Mouse (Mus musculus): ENCODE data around the gene Dnajb4. TPM values are rescaled to one million over a fixed set of nuclear protein-coding genes. Genes with fewer than 3 reads are reported as not detected.

The Dnajb4 gene
- polyA plus RNA-seq, 1 experiment from 2014 or later: 25.5 TPM

DNA sequence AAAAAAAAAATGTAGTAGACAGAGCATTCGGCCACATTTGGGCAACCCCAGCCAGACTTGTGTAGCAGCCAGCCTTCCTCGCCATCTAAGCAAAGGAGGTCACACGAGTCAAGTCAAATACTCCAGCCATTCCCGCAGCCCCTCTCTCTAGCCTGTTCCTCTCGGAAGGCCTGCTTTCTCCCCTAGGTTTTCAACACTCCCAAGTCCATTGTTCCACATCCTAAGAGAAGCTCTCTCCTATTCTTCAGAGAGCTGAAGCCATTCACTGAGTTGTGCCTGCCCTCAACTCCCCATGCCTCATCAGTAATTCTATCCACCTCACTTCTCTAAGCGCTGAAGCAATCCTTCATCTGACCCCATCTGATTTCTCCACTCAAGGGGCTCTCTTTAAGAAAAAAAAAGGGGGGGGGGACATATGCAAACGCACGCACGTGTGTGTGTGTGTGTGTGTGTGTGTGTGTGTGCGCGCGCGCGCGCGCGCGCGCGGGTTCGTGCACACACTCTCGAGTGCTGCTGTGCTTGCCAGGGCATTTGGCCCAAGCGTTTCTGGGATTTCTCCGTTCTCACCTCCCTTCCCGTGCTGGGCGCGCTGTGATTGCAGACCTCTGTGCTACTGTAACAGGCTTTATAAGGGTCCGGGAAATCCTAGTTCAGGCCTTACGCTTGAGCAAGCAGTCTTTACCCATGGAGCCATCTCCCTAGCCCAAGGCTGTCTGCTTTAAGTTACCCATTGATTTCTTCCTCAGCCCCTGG lies 43.2 kb downstream of the Dnajb4 start:
- Histone ChIP-seq H3K27me3 (replicated peaks) (no peaks in the 10 kb centered on the region), H3K4me2 (replicated peaks) (peak overlapping the region; percentile 72), H3K27ac (no peak overlapping the region), H3K4me3 (replicated peaks) (no peak overlapping the region), H3K4me1 (replicated peaks) (peaks cover 15% of the 10 kb centered on the region), H3K36me3 (no peaks in the 10 kb centered on the region), H3K9me3 (no peaks in the 10 kb centered on the region), H3K9ac (no peak overlapping the region)
- ATAC-seq: no peak
- 29% methylated on average over 29 of the region's 29 CpGs for WGBS

DNA sequence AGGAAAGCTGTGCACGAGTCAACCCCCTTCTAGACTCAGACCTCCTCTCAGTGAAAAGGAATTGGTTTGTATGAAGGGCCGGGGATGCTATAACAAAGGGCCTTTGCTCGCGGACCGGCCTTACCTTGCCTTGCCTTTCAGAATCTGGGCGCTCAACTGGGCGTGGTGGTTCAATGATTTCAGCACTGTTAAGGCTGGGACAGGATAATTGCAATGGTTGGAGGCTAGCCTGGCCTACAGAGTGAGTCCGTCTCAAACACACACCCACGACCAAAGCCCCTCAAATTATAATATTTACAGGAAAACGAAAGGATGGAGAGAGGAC lies 44.0 kb downstream of the Dnajb4 start, which contains the start of gene Gipc2:
Gene Gipc2, minus strand, starts transcription at position 132 of the 325 bp plus-strand sequence.
- peak within 1 kb of the TSS; percentile 49 for H3K4me3 ChIP-seq (replicated peaks)
- H3K9me3 ChIP-seq: no peaks in the 10 kb centered on the region
- no peaks in the 10 kb centered on the region for H3K36me3 ChIP-seq
- peak within 1 kb of the TSS; percentile 72 for H3K4me2 ChIP-seq (replicated peaks)
- H3K9ac ChIP-seq: peak within 1 kb of the TSS; percentile 50
- H3K27me3 ChIP-seq (replicated peaks): no peaks in the 10 kb centered on the region
- peaks cover 16% of the 10 kb centered on the region; the same call in 1 of the 2 replicates for H3K4me1 ChIP-seq (replicated peaks)
- ATAC-seq: peak; percentile 59
- 13% methylated on average over 10 of the region's 10 CpGs for WGBS
- peak within 1 kb of the TSS; percentile 84 for H3K27ac ChIP-seq

DNA sequence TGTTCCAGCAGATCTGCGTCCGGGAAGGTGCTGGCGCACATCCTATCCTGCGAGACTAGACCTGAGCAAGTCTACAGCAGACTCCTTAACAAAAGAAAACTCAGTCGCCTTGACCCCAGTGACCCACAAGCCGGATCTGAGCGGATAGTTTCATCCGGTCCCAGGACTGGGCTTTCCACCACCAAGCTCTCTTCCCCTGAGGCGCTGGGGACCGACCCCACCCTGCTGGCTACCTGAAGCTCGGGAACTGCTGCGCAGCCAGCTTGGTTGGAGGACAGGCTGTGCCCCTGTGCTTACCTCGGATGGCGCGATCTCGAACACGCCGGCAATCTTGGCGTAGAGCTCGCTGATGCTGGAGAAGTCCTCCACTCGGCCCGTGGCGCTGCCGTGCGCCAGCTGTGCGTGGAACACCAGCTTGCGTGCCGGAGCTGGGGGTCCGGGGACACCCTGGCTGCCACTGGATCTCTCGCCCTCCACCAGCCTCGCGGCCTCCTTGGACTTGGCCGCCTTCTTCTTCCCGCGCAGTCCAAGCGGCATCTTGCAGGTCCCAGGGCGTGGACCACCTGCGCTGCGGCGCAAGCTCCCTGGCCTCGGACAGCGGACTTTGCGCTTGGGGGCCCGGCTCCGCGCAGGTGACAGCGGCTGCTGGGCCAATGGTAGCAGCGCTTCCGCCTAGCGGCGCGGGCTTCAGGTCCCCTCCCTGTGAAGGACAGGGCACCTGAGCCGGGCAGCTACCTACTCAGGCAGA lies 44.6 kb downstream of the Dnajb4 start:
- WGBS: 3% methylated on average over 53 of the region's 53 CpGs
- peak; percentile 93 for ATAC-seq
- Histone ChIP-seq H3K4me1 (replicated peaks) (peaks cover 15% of the 10 kb centered on the region; the same call in 1 of the 2 replicates), H3K4me2 (replicated peaks) (peak overlapping the region; percentile 72), H3K4me3 (replicated peaks) (peak overlapping the region; percentile 49), H3K27ac (peak overlapping the region; percentile 84), H3K27me3 (replicated peaks) (no peaks in the 10 kb centered on the region), H3K9ac (peak overlapping the region; percentile 50), H3K9me3 (no peaks in the 10 kb centered on the region), H3K36me3 (no peaks in the 10 kb centered on the region)

DNA sequence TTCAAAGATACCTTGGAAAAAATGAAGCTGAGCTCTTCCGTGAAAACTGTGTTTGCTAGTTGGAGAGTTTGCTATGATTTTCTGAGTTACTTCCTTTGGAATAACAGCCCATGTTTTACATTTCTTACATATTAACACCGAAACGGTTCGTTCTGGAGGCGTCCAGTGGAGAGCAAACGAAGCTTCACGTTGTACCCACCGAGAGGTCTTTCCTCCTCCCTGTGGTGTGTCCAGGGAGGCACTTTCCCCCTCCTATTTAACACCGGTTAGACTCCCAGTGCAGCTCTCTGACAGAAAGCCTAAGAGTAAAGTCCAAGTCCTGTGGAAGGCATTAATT lies 45.1 kb downstream of the Dnajb4 start:
- H3K27me3 ChIP-seq (replicated peaks): no peaks in the 10 kb centered on the region
- H3K27ac ChIP-seq: peak overlapping the region; percentile 84; the same call in 1 of the 2 replicates
- H3K9me3 ChIP-seq: no peaks in the 10 kb centered on the region
- H3K4me3 ChIP-seq (replicated peaks): peak overlapping the region; percentile 49
- no peaks in the 10 kb centered on the region for H3K36me3 ChIP-seq
- no peak; the same call in 1 of the 2 replicates for ATAC-seq
- H3K4me2 ChIP-seq (replicated peaks): peak overlapping the region; percentile 72
- 30% methylated on average over 9 of the region's 9 CpGs for WGBS
- peaks cover 15% of the 10 kb centered on the region; the same call in 1 of the 2 replicates for H3K4me1 ChIP-seq (replicated peaks)
- H3K9ac ChIP-seq: peak overlapping the region; percentile 50

DNA sequence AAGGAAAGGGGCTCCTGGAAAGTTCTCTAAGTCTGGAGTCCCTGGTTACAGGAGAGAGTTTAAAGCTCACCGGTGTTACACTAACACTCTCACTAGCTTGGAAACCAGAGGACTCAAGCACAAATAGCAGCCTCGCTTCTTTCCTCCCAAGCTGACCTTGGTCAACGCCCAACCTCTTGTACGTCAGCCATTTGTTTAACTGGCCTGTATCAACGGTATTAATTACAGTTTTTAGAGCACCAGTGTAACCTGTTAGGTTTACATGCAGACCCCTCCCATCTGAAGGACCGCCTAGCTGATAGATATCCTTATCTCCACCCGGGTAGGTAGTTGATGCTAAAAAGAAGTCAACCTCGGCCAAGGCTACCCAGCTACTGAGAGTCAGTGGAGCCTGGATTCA lies 46.8 kb downstream of the Dnajb4 start:
- Histone ChIP-seq H3K36me3 (no peaks in the 10 kb centered on the region), H3K27me3 (replicated peaks) (no peaks in the 10 kb centered on the region), H3K9me3 (no peaks in the 10 kb centered on the region), H3K4me2 (replicated peaks) (peak overlapping the region; percentile 22), H3K27ac (no peak overlapping the region), H3K9ac (no peak overlapping the region), H3K4me3 (replicated peaks) (no peak overlapping the region), H3K4me1 (replicated peaks) (peaks cover 12% of the 10 kb centered on the region; the same call in 1 of the 2 replicates)
- ATAC-seq: no peak
- WGBS: 64% methylated on average over 8 of the region's 8 CpGs

DNA sequence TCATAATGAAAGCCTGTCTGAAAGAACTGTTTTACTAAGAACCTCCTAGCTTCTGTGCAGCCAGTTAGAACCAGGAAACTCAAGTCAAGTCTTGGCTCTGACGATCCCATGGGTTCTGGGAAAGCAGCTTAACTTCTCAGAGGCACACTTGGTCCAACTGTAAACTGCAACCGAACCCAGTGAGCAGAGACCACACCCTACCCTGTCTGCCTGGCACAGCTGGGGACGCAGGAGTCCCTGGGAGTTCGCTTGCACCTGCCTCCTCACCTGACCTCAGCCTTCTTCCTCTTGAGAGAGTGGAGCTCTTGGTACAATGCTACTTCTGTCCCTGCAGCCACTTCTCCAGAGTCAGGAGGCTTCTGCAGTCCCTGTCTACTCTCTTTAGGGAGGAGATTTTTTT lies 49.5 kb downstream of the Dnajb4 start:
- ATAC-seq: peak; percentile 44; the same call in 1 of the 2 replicates

DNA sequence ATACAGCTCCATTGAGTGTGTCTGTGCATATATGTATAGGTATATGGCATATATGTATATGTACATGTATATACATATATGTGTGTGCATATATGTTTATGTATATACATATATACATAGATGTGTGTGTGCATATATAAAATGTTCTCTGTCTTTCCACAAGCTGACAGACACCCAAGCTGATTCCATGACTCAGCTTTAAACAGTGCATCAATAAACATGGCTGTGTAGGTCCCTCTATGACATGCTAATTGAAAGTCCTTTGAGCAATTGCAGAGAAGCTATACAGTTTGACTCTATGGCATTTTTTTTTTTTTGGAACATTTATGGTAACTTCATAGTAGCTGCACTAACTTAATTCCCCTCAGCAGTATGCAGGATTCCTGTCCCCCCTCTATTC lies 50.8 kb downstream of the Dnajb4 start:
- H3K4me2 ChIP-seq (replicated peaks): no peak overlapping the region
- no peaks in the 10 kb centered on the region for H3K36me3 ChIP-seq
- H3K27ac ChIP-seq: no peak overlapping the region
- ATAC-seq: no peak
- no peak overlapping the region for H3K9ac ChIP-seq
- no peak overlapping the region for H3K4me3 ChIP-seq (replicated peaks)
- H3K4me1 ChIP-seq (replicated peaks): 0 out of 2 replicates have a peak, but pooled peaks cover 8% of the 10 kb centered on the region
- no peaks in the 10 kb centered on the region for H3K27me3 ChIP-seq (replicated peaks)
- H3K9me3 ChIP-seq: no peaks in the 10 kb centered on the region

More for the DNA sequence above, 49.5 kb downstream of the Dnajb4 start:
- H3K4me2 ChIP-seq (replicated peaks): no peak overlapping the region
- H3K9me3 ChIP-seq: no peaks in the 10 kb centered on the region
- H3K36me3 ChIP-seq: no peaks in the 10 kb centered on the region
- H3K9ac ChIP-seq: no peak overlapping the region
- 48% methylated on average over 4 of the region's 4 CpGs for WGBS
- H3K27me3 ChIP-seq (replicated peaks): no peaks in the 10 kb centered on the region
- H3K4me3 ChIP-seq (replicated peaks): no peak overlapping the region
- H3K27ac ChIP-seq: no peak overlapping the region
- peaks cover 6% of the 10 kb centered on the region; the same call in 1 of the 2 replicates for H3K4me1 ChIP-seq (replicated peaks)

DNA sequence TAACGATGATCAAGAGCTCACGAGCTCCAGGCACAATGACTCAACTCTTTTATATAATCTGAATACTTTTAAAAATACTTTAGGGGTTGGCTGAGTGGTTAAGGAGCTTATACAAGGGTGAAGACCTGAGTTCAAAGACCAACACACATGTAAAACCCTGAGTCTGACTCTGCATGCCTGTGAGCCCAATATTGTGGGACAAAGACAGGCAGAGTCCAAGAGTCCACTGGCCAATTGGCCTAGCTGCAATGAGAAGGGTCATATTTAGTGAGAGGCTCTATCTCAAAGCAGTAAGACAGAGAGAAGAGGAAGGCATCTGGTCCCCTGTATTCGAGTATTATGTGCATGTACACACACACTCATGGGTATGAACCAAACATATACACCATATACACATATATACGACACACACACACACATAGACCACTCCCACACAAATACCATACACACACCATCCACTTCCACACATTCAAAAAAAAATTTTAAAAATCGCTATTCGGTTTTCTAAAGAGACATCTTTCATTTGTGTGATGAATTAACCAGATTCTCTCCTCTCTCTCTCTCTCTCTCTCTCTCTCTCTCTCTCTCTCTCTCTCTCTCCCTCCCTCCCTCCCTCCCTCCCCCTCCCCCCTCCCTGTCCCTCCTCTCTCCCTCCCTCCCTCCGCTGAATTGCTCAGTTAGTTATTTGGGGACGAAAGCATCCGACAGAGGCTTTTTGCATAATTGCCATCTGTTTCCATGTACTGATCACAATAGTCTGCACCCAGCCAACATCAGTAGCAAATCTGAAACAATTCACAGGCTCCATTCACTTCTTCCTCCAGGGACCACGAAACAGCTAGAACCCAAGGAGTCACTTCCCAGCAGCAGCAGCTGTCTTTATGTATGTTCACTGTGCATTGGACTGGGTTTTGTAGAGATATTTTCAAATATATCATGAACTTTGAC lies 51.5 kb downstream of the Dnajb4 start:
- no peak overlapping the region for H3K27ac ChIP-seq
- no peak overlapping the region for H3K4me2 ChIP-seq (replicated peaks)
- 77% methylated on average over 10 of the region's 10 CpGs for WGBS
- H3K36me3 ChIP-seq: no peaks in the 10 kb centered on the region
- no peaks in the 10 kb centered on the region for H3K27me3 ChIP-seq (replicated peaks)
- H3K4me3 ChIP-seq (replicated peaks): no peak overlapping the region
- ATAC-seq: no peak
- 0 out of 2 replicates have a peak, but pooled peaks cover 12% of the 10 kb centered on the region for H3K4me1 ChIP-seq (replicated peaks)
- no peak overlapping the region for H3K9ac ChIP-seq
- no peaks in the 10 kb centered on the region for H3K9me3 ChIP-seq

DNA sequence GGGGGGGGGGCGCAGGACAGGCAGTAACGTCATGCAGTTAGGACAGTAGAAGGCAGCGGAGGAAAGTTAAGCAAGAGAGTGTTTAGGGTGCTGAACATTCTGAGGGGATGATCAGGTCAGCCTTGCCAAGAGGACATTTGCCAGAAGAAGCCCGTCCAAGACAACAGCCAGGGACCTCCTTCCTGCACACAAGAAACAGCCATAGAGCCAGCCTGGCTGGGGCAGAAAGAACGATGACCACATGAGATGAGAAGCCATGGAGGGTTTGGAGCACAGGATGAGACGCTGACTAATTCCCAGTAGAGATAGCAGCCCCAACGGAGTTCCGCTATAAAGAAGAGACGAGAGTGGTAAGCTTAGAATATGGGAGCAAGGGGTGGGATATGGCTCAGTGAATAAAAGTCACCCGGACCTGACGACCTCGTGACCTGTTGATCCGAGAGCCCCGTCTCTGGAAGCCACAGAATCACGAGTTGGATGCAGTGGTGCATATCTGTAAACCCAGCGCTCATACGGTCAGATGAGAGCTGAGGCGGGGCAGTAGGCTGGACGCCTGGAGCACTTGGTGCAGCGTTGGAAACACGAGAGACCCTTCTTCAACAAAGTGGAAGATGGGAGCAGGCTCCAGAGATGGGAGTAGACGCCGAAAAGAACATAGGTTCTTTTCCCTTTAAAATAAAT lies 53.1 kb downstream of the Dnajb4 start:
- no peak overlapping the region for H3K4me3 ChIP-seq (replicated peaks)
- no peak overlapping the region for H3K27ac ChIP-seq
- 82% methylated on average over 23 of the region's 23 CpGs for WGBS
- no peaks in the 10 kb centered on the region for H3K27me3 ChIP-seq (replicated peaks)
- H3K4me2 ChIP-seq (replicated peaks): no peak overlapping the region
- no peaks in the 10 kb centered on the region for H3K36me3 ChIP-seq
- no peak overlapping the region for H3K9ac ChIP-seq
- H3K9me3 ChIP-seq: no peaks in the 10 kb centered on the region
- peaks cover 21% of the 10 kb centered on the region for H3K4me1 ChIP-seq (replicated peaks)
- ATAC-seq: no peak

GRCm38 (mm10) chr3:152155296-152155948 lies 54.7 kb downstream of the Dnajb4 start:
- no peak overlapping the region for H3K4me3 ChIP-seq (replicated peaks)
- 52% methylated on average over 11 of the region's 11 CpGs for WGBS
- H3K9ac ChIP-seq: no peak overlapping the region
- H3K4me2 ChIP-seq (replicated peaks): no peak overlapping the region
- H3K9me3 ChIP-seq: no peaks in the 10 kb centered on the region
- no peaks in the 10 kb centered on the region for H3K27me3 ChIP-seq (replicated peaks)
- peaks cover 17% of the 10 kb centered on the region for H3K4me1 ChIP-seq (replicated peaks)
- no peak overlapping the region for H3K27ac ChIP-seq
- H3K36me3 ChIP-seq: no peaks in the 10 kb centered on the region
- ATAC-seq: no peak

- peaks cover 25% of the 10 kb centered on the region for H3K4me1 ChIP-seq (replicated peaks)
- H3K9ac ChIP-seq: no peak overlapping the region
- no peak for ATAC-seq
- no peak overlapping the region for H3K4me3 ChIP-seq (replicated peaks)
- no peaks in the 10 kb centered on the region for H3K27me3 ChIP-seq (replicated peaks)
- H3K9me3 ChIP-seq: no peaks in the 10 kb centered on the region
- no peak overlapping the region for H3K4me2 ChIP-seq (replicated peaks)
- 79% methylated on average over 5 of the region's 5 CpGs for WGBS
- H3K27ac ChIP-seq: no peak overlapping the region
- no peaks in the 10 kb centered on the region for H3K36me3 ChIP-seq
Observed at GRCm38 (mm10) chr3:152154095-152154494, 56.0 kb downstream of the Dnajb4 start.

All from intestine, embryonic 15.5 days (tissue).